Mouse (Mus musculus) cerebellum, adult (tissue): ENCODE data around the gene Cyp17a1.
A peak's percentile ranks its signal among the peaks of the same experiment; 100 is the strongest.

ENCODE experiments used
- ATAC-seq: cut with Nextera tagmentation; 2 replicates; pipeline ENCODE4 v1.9.2; 2017; ENCODE audit warnings: mild to moderate bottlenecking, moderate library complexity, mixed read lengths; ENCODE audit not compliant: insufficient number of reproducible peaks, low FRiP score, low TSS enrichment

The Cyp17a1 gene

DNA sequence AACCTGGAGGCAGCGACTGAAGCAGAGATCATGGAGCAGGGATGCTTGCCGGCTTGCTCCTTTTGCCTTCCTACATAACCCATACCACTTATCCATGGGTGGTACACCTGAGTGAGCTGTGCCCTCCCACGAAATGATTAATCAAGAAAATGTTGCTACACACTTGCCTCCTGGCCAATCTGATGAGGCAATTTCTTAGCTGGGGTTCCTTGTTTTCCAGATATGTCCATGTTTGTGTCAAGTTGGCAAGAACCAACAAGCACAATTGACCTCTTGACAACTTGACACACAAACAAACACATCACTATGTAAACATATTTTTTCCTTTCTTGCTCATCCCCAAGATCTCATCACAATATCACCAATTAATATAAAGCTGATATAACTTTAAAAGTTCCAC is 2.7 kb upstream of the Cyp17a1 start:
- ATAC-seq = no peak

DNA sequence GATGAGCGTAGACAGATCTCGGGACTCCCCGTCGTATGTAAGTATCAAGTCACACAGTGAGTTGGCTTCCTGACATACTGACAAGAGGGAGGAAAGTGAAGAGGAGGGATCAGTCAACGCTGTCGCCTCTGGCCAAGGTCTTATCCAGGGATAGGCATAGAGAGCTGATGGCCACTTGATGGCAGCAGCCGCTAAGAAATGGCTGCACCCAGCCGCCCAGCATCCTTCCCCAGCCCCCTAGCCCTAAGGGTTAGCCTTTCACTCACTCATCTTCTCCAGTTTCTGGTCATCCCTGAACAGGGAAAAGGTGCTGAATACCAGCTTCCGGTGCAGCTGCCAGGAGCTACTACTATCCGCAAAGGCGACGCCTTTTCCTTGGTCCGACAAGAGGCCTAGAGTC is 2.3 kb downstream of the Cyp17a1 start:
- peak; percentile 49; the same call in 1 of the 2 replicates for ATAC-seq

DNA sequence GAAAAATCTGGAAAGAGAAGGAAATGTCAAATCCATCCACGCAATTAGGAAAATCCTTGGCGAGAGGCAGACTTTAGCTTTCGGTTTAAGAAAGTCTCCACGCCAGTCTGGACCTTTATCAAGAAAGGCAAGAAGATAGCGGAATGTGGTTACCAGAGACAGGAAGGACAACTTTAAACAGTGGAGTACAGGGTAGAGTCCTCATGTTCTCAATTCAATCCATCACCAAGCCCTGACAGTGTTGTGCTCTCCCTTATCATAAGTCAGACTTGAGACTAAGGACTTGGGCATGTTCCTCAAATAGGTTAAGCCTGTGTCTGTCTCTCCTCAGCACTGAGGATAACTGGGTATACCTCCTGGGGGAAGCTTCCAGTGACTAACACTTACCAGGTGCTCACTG is 3.2 kb downstream of the Cyp17a1 start:
- ATAC-seq = no peak

DNA sequence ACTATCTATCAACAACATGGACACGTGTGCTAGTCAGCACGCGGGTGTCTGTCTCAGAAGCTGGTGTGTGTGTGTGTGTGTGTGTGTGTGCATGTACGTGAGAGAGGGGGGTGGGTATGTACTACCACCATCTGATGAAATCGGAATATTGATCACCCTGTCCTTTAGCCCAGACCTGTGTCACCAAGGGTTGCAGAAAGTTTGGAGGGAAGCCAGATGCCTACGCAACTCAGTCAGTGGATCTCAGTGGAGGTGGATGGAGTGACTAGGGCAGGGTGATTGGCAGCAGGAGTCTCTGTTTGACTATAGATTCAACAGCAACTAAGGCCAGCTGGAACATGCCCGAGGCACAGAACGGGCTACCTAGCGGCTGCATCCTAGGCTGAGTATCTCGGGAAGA is 4.7 kb downstream of the Cyp17a1 start:
- no peak for ATAC-seq

DNA sequence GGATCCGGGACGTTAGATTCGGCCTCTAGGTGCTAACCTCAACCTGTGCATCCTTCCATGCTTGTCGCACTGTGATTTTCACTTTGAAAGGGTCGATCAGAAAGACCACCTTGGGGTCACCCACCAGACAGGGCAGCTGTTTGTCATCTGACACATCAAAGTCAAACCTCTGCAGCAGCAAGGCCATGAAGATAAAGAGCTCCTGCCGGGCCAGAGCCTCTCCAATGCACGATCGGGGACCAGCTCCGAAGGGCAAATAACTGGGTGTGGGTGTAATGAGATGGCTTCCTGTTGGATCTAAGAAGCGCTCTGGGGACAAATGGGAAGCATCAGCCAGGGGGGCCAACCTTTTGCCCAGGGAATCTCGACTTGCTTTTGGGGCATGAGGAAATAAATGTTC is 5.7 kb downstream of the Cyp17a1 start:
- ATAC-seq = no peak

DNA sequence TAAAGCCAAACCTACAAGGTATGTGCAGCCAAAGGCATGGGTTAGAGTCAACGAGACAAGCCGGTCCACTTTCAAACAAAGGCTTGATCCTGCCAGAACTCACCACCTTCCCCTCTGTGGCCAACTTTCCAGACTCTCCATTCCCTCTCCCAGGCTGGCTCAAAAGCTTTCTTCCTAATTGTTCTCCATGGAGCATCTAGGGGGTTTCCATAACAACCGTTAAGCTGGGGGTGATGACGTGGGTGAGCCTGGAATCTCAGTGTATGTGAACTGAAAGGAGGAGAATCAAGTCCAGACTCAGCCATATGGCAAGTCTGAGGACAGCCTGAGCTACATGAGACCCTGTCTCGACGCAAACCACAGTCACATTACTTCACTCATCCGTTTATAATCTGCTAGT is 7.5 kb downstream of the Cyp17a1 start:
- no peak for ATAC-seq

DNA sequence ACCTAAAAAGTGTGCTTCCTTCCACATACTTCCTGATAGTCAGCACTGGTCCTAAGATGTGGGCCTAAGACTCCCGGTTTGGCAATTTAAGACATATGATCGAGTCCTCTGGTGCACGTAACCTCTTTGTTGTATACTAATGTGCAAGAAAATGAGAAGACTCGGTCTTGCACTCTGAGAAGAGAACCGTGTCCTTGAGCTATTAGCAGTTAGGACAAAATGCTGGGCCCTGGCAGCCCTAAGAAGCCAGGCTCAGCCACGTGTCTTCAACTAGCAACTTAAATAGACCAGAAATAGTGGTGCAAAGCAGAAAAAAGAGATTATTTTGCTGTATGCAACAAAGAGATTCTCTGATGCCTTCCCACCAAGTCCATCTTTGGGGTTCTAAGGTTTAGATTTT is 10.2 kb downstream of the Cyp17a1 start:
- ATAC-seq = no peak

- ATAC-seq = no peak
Measured at GRCm38 (mm10) chr19:46662214-46662613, 10.8 kb downstream of the Cyp17a1 start.

DNA sequence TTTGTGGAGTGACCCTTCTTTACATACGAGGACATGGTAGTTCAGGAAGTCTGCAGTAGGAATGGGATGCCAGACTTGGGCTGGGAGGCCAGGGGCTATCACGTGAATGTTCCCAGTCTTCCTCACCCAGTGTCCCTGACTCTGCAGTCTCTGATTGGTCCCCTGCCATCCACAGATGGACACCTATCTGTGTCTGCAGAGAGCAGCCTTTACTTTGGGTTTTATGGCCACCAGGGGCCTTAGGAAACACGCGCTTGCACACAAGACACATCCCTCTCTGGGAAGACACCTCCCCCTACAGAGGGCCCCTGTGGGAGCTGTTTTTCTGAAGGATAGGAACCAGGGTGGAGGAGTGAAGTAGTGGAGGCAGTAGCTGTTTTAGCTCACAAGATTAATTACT is 11.5 kb downstream of the Cyp17a1 start:
- no peak for ATAC-seq

DNA sequence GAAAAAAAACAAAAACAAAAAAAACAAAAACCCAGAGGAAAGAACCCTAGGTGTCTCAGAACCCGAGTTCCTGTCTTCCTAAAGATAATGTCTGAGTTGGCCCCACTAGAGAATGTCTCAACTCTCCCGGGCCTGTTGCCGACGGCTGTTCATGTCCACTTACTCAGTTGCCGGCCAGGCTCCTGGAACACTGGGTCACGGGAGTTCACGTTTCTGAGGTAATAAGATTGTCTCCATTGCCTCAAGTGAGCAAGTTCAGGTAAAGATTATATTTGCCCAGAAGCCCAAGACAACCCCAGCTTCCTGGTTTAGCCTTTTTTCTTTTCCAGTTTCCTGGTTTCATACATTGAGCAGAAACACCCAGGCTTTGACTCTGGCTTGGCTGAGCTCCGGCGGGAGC is 14.1 kb downstream of the Cyp17a1 start:
- ATAC-seq = no peak

- ATAC-seq = no peak
Measured at GRCm38 (mm10) chr19:46658348-46658747, 14.6 kb downstream of the Cyp17a1 start.

GRCm38 (mm10) chr19:46657339-46658020 is 15.5 kb downstream of the Cyp17a1 start:
- no peak for ATAC-seq

DNA sequence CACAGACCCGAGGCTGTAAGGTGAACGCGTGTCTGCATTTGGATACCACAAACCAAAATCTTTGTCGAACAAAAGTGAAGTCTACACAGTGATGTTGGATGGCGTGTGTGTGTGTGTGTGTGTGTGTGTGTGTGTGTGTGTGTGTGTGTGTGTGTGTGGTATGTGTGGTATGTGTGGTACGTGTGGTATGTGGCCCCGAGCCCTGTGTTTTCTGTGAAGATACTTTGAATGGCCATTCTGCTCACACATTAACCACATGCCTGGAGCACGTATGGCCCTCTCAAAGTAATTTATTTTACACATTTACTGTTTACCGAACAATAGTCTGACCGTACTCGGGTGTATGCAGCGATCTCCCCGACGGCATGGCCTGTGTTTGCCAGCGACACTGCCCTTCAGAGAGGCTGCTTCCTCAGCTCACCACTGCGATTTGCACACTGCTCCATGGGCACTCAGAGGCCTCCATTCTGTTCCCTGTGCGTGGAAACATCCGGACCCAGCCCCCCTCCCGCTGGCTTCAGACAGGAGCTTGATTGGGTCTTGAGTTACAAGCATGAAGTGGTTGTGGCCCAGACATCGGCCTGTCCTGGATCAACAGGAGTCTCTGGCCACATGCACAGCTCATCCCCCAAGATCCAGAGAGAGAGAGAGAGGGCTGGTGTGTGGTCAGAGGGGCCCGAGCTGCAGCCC is 16.7 kb downstream of the Cyp17a1 start:
- ATAC-seq = no peak

- ATAC-seq = no peak
Measured at GRCm38 (mm10) chr19:46655626-46656025, 17.3 kb downstream of the Cyp17a1 start.

- no peak for ATAC-seq
Measured at GRCm38 (mm10) chr19:46653616-46654235, 19.2 kb downstream of the Cyp17a1 start.

- ATAC-seq = no peak
Measured at GRCm38 (mm10) chr19:46653188-46653587, 19.8 kb downstream of the Cyp17a1 start.

DNA sequence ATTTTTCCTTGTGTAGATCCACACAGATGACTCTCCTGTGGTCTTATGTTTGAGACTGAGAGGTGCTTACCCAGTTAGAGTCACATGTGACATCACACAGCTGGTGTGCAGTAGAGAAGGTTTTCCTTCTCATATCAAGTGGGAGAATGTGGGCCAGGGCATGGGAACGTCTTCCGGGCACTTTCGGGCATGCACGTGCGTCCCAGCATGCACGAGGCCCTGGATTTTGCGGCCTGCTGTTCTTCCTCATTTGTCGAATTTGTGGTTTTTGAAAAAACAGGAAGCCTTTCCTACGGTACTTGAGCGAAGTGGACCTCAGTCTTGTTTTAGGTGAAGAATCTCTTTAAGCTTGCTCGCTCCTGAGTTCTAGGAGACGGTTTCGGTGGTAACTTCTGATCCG is 24.4 kb downstream of the Cyp17a1 start:
- ATAC-seq = no peak

GRCm38 (mm10) chr19:46647850-46648249 is 25.1 kb downstream of the Cyp17a1 start:
- no peak for ATAC-seq

GRCm38 (mm10) chr19:46647254-46647653 is 25.7 kb downstream of the Cyp17a1 start:
- no peak for ATAC-seq

- ATAC-seq = no peak
Measured at GRCm38 (mm10) chr19:46646041-46646481, 26.9 kb downstream of the Cyp17a1 start.

- ATAC-seq = no peak
Measured at GRCm38 (mm10) chr19:46644793-46645602, 28.0 kb downstream of the Cyp17a1 start.
